8 mouse cellular contexts compared by ENCODE assay signal in genomic region chr16:12040935-12041334, GRCm38 (mm10). TPM values are rescaled to one million over a fixed set of nuclear protein-coding genes. Genes with fewer than 3 reads are reported as not detected.
DNase-seq lines count a peak whose midpoint lies in the region; ATAC-seq lines count a peak whose summit lies in the region.

No protein-coding gene starts in this region.

- H3K9me3 ChIP-seq in midbrain, embryonic 13.5 days: no peaks in the 10 kb centered on the region
- no peaks in the 10 kb centered on the region for H3K9me3 ChIP-seq in midbrain, embryonic 10.5 days (replicated peaks)
- H3K9me3 ChIP-seq in heart, embryonic 15.5 days (replicated peaks): no peaks in the 10 kb centered on the region
- no peaks in the 10 kb centered on the region for H3K9me3 ChIP-seq in midbrain, embryonic 15.5 days

- H3K4me3 ChIP-seq in midbrain, embryonic 13.5 days (replicated peaks): no peak overlapping the region
- no peak overlapping the region for H3K4me3 ChIP-seq in midbrain, embryonic 10.5 days
- H3K4me3 ChIP-seq in heart, embryonic 15.5 days: no peak overlapping the region
- no peak overlapping the region for H3K4me3 ChIP-seq in midbrain, embryonic 15.5 days

- H3K4me2 ChIP-seq in midbrain, embryonic 13.5 days (replicated peaks): no peak overlapping the region
- H3K4me2 ChIP-seq in heart, embryonic 15.5 days: 0 out of 2 replicates have a peak overlapping the region, but pooled peaks have one; percentile 6
- no peak overlapping the region for H3K4me2 ChIP-seq in midbrain, embryonic 15.5 days

- no peaks in the 10 kb centered on the region for H3K36me3 ChIP-seq in midbrain, embryonic 13.5 days
- H3K36me3 ChIP-seq in midbrain, embryonic 10.5 days: no peaks in the 10 kb centered on the region
- no peaks in the 10 kb centered on the region for H3K36me3 ChIP-seq in heart, embryonic 15.5 days
- no peaks in the 10 kb centered on the region for H3K36me3 ChIP-seq in midbrain, embryonic 15.5 days (replicated peaks)

- H3K4me1 ChIP-seq in midbrain, embryonic 13.5 days (replicated peaks): peaks cover 12% of the 10 kb centered on the region; the same call in 1 of the 2 replicates
- no peaks in the 10 kb centered on the region for H3K4me1 ChIP-seq in midbrain, embryonic 10.5 days
- H3K4me1 ChIP-seq in heart, embryonic 15.5 days (replicated peaks): peaks cover 11% of the 10 kb centered on the region
- peaks cover 12% of the 10 kb centered on the region; the same call in 1 of the 2 replicates for H3K4me1 ChIP-seq in midbrain, embryonic 15.5 days

- H3K27ac ChIP-seq in midbrain, embryonic 13.5 days: peak overlapping the region; percentile 51
- no peak overlapping the region for H3K27ac ChIP-seq in midbrain, embryonic 10.5 days (replicated peaks)
- peak overlapping the region; percentile 62 for H3K27ac ChIP-seq in heart, embryonic 15.5 days
- H3K27ac ChIP-seq in midbrain, embryonic 15.5 days: peak overlapping the region; percentile 52; the same call in 1 of the 2 replicates

- H3K9ac ChIP-seq in midbrain, embryonic 13.5 days (replicated peaks): no peak overlapping the region
- H3K9ac ChIP-seq in heart, embryonic 15.5 days: no peak overlapping the region
- no peak overlapping the region for H3K9ac ChIP-seq in midbrain, embryonic 15.5 days

- H3K27me3 ChIP-seq in midbrain, embryonic 13.5 days: no peaks in the 10 kb centered on the region
- no peaks in the 10 kb centered on the region for H3K27me3 ChIP-seq in midbrain, embryonic 10.5 days (ENCODE audit: low read depth, poor library complexity, severe bottlenecking)
- no peaks in the 10 kb centered on the region for H3K27me3 ChIP-seq in heart, embryonic 15.5 days
- H3K27me3 ChIP-seq in midbrain, embryonic 15.5 days (replicated peaks): no peaks in the 10 kb centered on the region

- peak; percentile 86 for ATAC-seq in midbrain, embryonic 13.5 days
- ATAC-seq in heart, embryonic 15.5 days (replicated peaks; ENCODE audit: insufficient number of reproducible peaks, insufficient read depth, low FRiP score, low read depth): peak; percentile 74
- peak; percentile 83 for ATAC-seq in midbrain, embryonic 15.5 days (replicated peaks)
- no peak for ATAC-seq in megakaryocyte, adult 5-6 weeks (ENCODE audit: poor library complexity, severe bottlenecking)

- 44% methylated on average over 5 of the region's 5 CpGs for WGBS in midbrain, embryonic 13.5 days
- 89% methylated on average over 5 of the region's 5 CpGs for WGBS in midbrain, embryonic 10.5 days
- 26% methylated on average over 5 of the region's 5 CpGs for WGBS in heart, embryonic 15.5 days
- 46% methylated on average over 5 of the region's 5 CpGs for WGBS in midbrain, embryonic 15.5 days

- DNase-seq in midbrain, embryonic 10.5 days (ENCODE audit: low spot score): no peak
- peak; percentile 17 to 60 for DNase-seq in cerebellum, postnatal 25 days
- peak; percentile 11 for DNase-seq in layer of hippocampus, adult 9-10 months (ENCODE audit: low spot score)
- no peak for DNase-seq in thymus, postnatal 4 days

RNA-seq across cellular contexts. Expression of gene Shisa9, which starts 57.0 kb away (rescaled TPM):
- 4.6 and 4.7 TPM in 2 replicates for polyA plus RNA-seq in midbrain, embryonic 13.5 days (2015; fragmentation: Nextera tagmentation; extraction: Ambion mirVana)
- polyA plus RNA-seq in midbrain, embryonic 10.5 days (2016; fragmentation: Nextera tagmentation; extraction: Ambion mirVana): 0.10 and 0.30 TPM in 2 replicates
- polyA plus RNA-seq in heart, embryonic 15.5 days (2015; fragmentation: Nextera tagmentation; extraction: Ambion mirVana): 0.92 and 1.7 TPM in 2 replicates
- polyA plus RNA-seq in midbrain, embryonic 15.5 days (2015; fragmentation: Nextera tagmentation; extraction: Ambion mirVana): 11.1 and 12.4 TPM in 2 replicates
- total RNA-seq in megakaryocyte, adult 5-6 weeks (2015): not detected in 2 replicates
- not detected in 2 replicates for total RNA-seq in megakaryocyte, adult 5-6 weeks (2017)

Comparison
In these comparisons a context has a peak if more than half of its experiments do, and no peak if none do; other contexts are left out.
1. DNase-seq: peak in cerebellum, postnatal 25 days (2 of 2) and layer of hippocampus, adult 9-10 months (single experiment); none in midbrain, embryonic 10.5 days (single experiment) and thymus, postnatal 4 days (single experiment).